In genomic region chr6:124965088-124965719, GRCm38 (mm10) we compare ENCODE assay signal across 8 mouse cellular contexts. TPM values are rescaled to one million over a fixed set of nuclear protein-coding genes. Genes with fewer than 3 reads are reported as not detected.
A peak's percentile ranks its signal among the peaks of the same experiment; 100 is the strongest.
DNase-seq lines count a peak whose midpoint lies in the region; ATAC-seq and TF ChIP-seq lines count a peak whose summit lies in the region.

Gene Cops7a, minus strand, starts transcription at chr6:124965538.

- H3K9me3 ChIP-seq in heart, embryonic 10.5 days = no peaks in the 10 kb centered on the region
- H3K9me3 ChIP-seq in kidney, embryonic 15.5 days (replicated peaks) = no peaks in the 10 kb centered on the region

- H3K27me3 ChIP-seq in heart, embryonic 10.5 days (ENCODE audit: insufficient read depth, poor library complexity, severe bottlenecking) = no peaks in the 10 kb centered on the region
- no peaks in the 10 kb centered on the region for H3K27me3 ChIP-seq in kidney, embryonic 15.5 days

- peak within 1 kb of the TSS; percentile 93 for H3K27ac ChIP-seq in bone marrow macrophage, adult 2 months (ENCODE audit: insufficient read depth, low read depth, low read length)
- H3K27ac ChIP-seq in embryonic fibroblast, embryonic 13.5 days (ENCODE audit: insufficient read depth, low read length) = peak within 1 kb of the TSS; percentile 79
- H3K27ac ChIP-seq in heart, embryonic 10.5 days = peak within 1 kb of the TSS; percentile 98
- H3K27ac ChIP-seq in kidney, embryonic 15.5 days = peak within 1 kb of the TSS; percentile 94

- H3K4me1 ChIP-seq in bone marrow macrophage, adult 2 months (ENCODE audit: control insufficient read depth, insufficient read depth, low read length) = peaks cover 15% of the 10 kb centered on the region
- H3K4me1 ChIP-seq in embryonic fibroblast, embryonic 13.5 days (ENCODE audit: control insufficient read depth, insufficient read depth, low read length) = no peaks in the 10 kb centered on the region
- H3K4me1 ChIP-seq in heart, embryonic 10.5 days = peaks cover 27% of the 10 kb centered on the region
- peaks cover 17% of the 10 kb centered on the region for H3K4me1 ChIP-seq in kidney, embryonic 15.5 days

- WGBS in heart, embryonic 10.5 days = under 1% methylated on average over 68 of the region's 68 CpGs
- under 1% methylated on average over 68 of the region's 68 CpGs for WGBS in kidney, embryonic 15.5 days

- H3K4me2 ChIP-seq in kidney, embryonic 15.5 days = peak within 1 kb of the TSS; percentile 85

- peak; percentile 96 for ATAC-seq in kidney, embryonic 15.5 days (replicated peaks; ENCODE audit: low FRiP score)
- ATAC-seq in monocyte, adult 5-6 weeks (replicated peaks; ENCODE audit: insufficient number of reproducible peaks, low FRiP score, low TSS enrichment, poor library complexity, severe bottlenecking) = peak; percentile 87

- TF ChIP-seq POLR2A in bone marrow macrophage, adult 2 months (IDR thresholded peaks at IDR 0.05; ENCODE audit: borderline replicate concordance, low read depth, low read length) = 0 out of 2 replicates have a peak, but pooled peaks have one; percentile 73
- peak; percentile 75 for TF ChIP-seq POLR2A in embryonic fibroblast, embryonic 13.5 days (IDR thresholded peaks at IDR 0.05; ENCODE audit: low read depth, low read length)

- H3K9ac ChIP-seq in kidney, embryonic 15.5 days = peak within 1 kb of the TSS; percentile 95

- H3K36me3 ChIP-seq in heart, embryonic 10.5 days = peaks cover 35% of the 10 kb centered on the region
- peaks cover 40% of the 10 kb centered on the region for H3K36me3 ChIP-seq in kidney, embryonic 15.5 days

- peak within 1 kb of the TSS; percentile 88 for H3K4me3 ChIP-seq in bone marrow macrophage, adult 2 months (ENCODE audit: insufficient read depth, low read length)
- peak within 1 kb of the TSS; percentile 93 for H3K4me3 ChIP-seq in embryonic fibroblast, embryonic 13.5 days (ENCODE audit: insufficient read depth, low read length)
- peak within 1 kb of the TSS; percentile 87 for H3K4me3 ChIP-seq in heart, embryonic 10.5 days
- peak within 1 kb of the TSS; percentile 72 for H3K4me3 ChIP-seq in kidney, embryonic 15.5 days (replicated peaks)

- no peak for TF ChIP-seq CTCF in bone marrow macrophage, adult 2 months (IDR thresholded peaks at IDR 0.05; ENCODE audit: low read depth, low read length)
- no peak for TF ChIP-seq CTCF in embryonic fibroblast, embryonic 13.5 days (IDR thresholded peaks at IDR 0.05; ENCODE audit: borderline replicate concordance, insufficient read depth, low read length)

- DNase-seq in A20 (ENCODE audit: low read depth, low spot score) = peak; percentile 99
- peak; percentile 95 for DNase-seq in heart, embryonic 10.5 days (ENCODE audit: low spot score)
- peak; percentile 94 for DNase-seq in liver
- DNase-seq in spleen, postnatal 4 days (ENCODE audit: low spot score in 2 of 2) = peak; percentile 96 to 98

RNA-seq across cellular contexts. Expression of gene Cops7a, which starts in this region (rescaled TPM):
- polyA plus RNA-seq in bone marrow macrophage, adult 2 months (2012; ENCODE audit: insufficient read depth, insufficient read length, missing spikeins) = 49.3 and 58.7 TPM in 2 replicates
- 77.4 and 94.3 TPM in 2 replicates for polyA plus RNA-seq in embryonic fibroblast, embryonic 13.5 days (2011; ENCODE audit: insufficient read length, low read depth, missing spikeins)
- polyA plus RNA-seq in heart, embryonic 10.5 days (2016; fragmentation: Nextera tagmentation; extraction: Ambion mirVana) = 173 and 178 TPM in 2 replicates
- polyA plus RNA-seq in kidney, embryonic 15.5 days (2015; fragmentation: Nextera tagmentation; extraction: Ambion mirVana) = 163 and 164 TPM in 2 replicates
- total RNA-seq in monocyte, adult 5-6 weeks (2017) = 7.6 to 25.6 TPM (median 21.5 TPM) in 3 replicates

Comparison
In these comparisons a context has a peak if more than half of its experiments do, and no peak if none do; other contexts are left out.
1. Peak in every context shown above with its lines: DNase-seq, ATAC-seq, H3K4me3 ChIP-seq and H3K27ac ChIP-seq.